Mouse (Mus musculus): ENCODE data around the gene Phf5a.

Phf5a gene

GRCm38 (mm10) chr15:81882348-81882747, 10.6 kb upstream of the Phf5a start:
- no peak for DNase-seq

- peak in 1 of 2 experiments; percentile 35 for DNase-seq
Observed at GRCm38 (mm10) chr15:81879531-81880401, 8.1 kb upstream of the Phf5a start.

DNA sequence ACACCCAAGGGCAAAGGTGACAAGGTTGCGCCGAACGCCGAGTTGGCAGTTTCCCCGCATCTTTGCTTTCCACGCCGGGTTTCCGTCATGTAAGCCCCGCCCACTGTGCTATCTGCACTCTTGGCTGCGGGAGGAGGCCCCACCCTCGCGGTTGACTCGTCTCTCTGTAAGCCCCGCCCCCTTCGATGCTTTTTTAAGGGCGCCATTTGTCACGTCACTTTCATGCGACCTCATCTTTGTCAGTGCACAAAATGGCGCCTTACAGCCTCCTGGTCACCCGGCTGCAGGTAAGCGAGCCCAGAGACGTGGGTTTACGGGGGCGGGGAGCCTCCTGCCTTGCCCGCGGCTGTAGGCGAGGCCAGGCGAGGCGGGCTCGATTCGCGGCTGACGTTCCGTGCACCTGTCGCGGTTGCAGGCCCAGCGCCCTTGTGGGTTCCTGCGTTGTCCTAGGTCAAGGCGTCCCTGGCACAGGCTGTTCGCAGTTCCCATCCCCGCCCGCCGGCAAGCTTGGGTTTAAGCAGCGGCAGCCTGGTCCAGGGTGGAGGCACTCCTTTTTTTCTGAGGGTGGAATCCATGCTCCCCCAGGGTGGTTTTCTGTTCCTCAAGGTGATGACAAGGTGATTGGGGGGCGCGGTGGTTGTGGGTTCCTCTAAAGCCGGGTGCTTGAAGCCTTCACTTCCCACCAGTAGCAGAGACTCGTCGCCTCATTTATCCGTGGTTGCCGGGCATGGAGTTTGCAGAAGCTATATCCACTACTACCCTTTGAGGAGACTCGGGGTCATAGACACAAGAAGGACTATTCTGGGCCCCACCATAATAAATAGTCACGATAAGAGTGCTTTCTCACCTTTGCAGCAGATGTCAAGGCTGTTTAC, 788 bp upstream of the Phf5a start, which contains the start of gene Aco2:
Aco2 (plus strand) TSS at position 48 of the 875 bp plus-strand sequence.
- DNase-seq = peak; percentile 99

DNA sequence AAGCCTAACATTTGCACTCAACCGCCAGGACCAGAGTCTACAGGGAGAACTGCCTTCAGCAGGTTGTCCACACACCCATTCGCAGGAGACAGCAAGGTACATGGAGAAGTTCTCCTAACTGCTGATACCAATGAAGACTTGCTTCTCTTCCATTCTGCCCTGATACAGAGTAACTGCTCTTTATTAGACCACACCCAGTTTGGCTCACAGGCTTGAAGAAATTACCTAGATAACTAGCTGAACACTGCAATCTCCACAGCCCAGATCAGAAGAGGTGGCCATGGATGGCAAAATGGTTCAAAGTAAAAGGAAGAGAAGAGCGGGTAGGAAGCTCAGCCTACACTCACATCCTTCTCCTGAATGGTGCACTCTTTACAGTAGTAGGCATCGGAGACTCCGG, 1.7 kb downstream of the Phf5a start:
- DNase-seq = no peak

- no peak for DNase-seq
Observed at GRCm38 (mm10) chr15:81864238-81864637, 7.5 kb downstream of the Phf5a start.

GRCm38 (mm10) chr15:81860471-81861135, 11.1 kb downstream of the Phf5a start:
- peak; percentile 51 to 56 for DNase-seq

DNA sequence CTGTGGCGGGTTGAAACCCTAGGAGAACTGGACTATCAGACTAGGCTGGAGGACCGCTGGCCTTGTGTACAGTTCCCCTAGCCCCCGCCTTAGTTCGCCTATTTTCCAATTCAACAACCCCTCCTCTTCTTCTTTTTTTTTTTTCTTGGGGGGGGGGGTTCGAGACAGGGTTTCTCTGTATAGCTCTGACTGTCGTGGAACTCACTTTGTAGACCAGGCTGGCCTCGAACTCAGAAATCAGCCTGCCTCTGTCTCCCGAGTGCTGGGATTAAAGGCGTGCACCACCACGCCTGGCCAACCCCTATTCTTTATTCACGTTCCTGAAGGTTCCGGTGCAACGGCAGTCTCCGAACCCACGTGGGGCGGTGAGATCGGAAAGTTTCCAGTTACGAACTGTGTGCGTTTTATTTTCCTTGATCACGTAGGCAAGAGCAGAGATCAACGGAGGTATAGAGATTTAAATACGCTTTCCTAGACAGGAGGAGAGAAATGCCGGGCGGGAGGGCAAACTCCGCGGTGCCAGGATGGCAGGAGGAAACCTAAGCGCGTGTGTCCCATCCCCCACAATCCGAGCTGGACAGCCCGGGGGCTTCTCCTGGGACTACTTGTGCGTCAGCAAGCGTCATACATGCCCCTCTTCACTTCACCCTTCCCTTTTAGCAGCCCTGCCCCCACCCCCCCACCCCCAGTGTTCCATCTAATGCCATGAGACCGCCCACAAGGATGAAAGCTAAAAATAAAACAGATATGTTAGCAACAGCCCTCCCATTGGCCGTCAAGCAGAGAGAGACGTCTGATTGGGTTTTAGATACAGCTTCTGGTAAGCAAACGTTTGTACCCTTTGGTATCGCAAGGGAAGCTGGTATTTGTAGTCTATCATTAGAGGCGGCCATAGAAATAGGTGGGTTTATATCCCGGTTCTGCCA, 12.1 kb downstream of the Phf5a start:
- DNase-seq = peak; percentile 86 to 88

GRCm38 (mm10) chr15:81858517-81859329, 13.0 kb downstream of the Phf5a start, which contains the start of gene Tob2:
Gene Tob2, minus strand, starts transcription at chr15:81858796.
- peak; percentile 79 to 80 for DNase-seq

DNA sequence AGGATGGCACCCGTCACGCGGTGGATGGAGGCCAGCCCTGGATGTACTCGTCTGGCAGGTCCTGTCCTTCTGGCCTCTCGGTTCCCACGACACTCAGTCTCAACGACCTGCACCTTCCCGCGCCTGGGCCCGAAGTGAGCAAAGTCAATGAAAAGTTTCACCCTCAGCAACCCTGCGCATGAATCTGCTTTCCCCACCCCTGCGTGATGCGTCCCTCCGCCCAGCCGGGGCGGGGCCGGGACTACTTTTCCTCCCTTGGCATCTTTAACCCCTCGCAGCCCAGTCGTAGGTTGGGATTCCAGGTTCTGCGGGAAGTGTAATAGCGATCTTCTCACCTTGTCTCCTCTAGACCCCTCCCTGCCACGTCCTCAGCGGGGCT, 13.6 kb downstream of the Phf5a start:
- DNase-seq = peak; percentile 96 to 98

GRCm38 (mm10) chr15:81857724-81858116, 14.0 kb downstream of the Phf5a start:
- no peak for DNase-seq

DNA sequence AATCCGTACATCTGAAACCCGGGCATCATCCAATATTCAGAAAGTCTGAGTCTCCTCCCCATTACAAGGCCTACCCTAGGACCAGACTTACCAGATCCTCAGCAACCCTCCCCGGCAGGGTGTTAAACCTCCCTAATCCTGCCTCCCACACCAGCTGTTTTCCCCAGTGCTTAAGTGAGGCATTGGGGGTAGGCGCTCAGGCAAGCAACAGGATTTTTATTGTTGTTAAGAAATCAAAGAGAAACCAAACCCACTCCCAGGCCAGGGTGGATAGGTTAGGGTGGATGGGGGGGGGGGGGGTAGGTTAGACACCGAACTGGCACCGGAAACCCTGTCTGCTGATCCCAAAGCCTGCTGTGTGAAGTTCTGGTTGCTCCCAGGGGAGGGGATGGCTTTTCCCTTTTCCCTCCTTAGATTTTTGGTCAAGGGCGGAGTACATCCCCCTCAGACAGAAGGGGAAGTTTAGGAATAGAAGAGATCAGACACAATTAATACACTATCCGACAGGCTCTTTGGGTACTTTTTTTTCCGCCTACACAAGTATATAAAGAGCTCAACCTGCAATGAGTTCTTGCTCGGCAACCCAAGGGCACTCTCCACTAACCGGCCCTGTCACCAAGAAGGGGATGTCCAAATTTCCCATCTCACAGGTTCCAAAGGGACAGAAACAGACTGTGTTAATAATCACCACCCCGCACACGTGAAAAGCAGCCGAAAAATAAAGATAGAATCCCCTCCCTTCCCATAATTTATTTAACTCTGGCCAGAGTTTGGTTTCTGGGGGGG, 14.6 kb downstream of the Phf5a start:
- peak; percentile 47 to 54 for DNase-seq

DNA sequence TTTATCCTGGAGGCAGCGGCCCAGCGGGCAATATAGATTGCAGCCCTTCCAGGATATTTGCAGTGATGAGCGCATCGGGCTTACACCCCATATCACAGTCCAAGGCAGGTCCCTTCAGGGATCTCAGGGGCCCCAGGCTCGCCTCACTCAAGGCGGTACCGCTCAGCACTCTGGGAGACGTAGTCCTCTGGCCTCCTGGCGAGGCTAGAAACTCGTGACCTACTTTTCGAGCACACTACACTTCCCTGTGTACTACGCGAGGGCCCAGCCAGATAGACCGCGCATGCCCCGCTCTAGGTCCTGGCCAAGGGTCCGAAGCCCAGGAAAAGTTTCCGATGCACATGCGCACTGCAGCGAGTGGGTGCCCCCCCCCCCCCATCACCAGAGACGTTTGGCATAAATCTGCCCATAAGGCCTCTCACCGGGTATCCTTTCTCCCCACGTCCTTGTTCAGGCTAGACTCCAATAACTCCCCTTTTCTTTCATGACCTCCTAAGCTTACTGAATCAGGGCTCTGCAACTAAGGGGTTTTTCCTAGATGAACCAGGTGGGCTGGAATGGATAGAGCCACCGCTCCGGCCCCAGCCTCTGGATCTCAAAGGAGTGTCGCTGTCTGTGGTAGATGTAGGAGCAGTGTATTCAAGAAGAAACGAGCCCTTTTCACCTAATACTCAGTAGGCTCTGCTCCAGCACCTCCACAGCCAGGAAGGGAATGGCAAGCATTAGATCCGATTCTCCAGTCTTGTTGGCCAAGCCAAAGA, 15.5 kb downstream of the Phf5a start:
- peak; percentile 90 to 94 for DNase-seq

GRCm38 (mm10) chr15:81853081-81853480, 18.6 kb downstream of the Phf5a start:
- DNase-seq = no peak

GRCm38 (mm10) chr15:81852411-81853000, 19.2 kb downstream of the Phf5a start:
- DNase-seq = peak; percentile 53 to 59

DNA sequence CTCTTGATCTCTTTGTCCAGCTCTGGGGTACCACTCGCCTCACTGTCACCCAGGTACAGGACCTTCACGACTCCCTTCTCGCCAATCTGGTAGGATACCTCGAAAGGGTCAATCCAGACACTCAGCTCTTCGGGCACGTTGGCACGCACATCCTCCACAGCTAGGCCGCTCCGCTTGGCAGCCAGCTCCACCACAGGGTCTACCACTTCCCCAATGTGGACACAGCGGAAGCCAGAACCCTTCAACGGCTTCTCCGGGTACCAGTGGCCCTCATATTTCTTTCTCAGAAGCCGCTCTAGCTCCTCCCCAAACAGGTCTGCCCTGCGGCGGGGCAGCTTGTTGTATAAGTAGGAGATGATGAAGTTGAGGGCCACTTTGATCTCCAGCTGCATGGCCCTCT, 20.3 kb downstream of the Phf5a start:
- no peak for DNase-seq

DNA sequence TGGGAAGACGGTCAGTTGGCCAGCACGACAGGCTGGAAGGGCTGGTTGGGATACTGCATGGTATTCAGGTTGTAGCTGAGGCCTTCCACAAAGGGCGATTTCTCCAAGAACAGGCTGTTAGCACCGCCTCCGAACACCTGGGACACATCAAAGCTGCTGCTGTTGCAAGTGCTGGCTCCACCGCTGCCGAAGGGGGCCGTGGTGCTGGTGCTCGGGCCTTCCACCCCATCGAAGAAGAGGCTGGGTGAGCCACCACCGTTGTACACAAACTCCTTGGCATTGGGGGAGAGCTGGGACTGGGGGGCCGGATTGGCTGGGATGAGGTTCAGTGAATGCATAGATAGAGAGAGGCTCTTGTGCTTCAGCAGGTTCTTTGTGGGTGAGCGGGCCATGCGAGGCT, 21.0 kb downstream of the Phf5a start:
- peak in 1 of 2 experiments; percentile 30 for DNase-seq

- DNase-seq = peak; percentile 79 to 80
Observed at GRCm38 (mm10) chr15:81849104-81849503, 22.6 kb downstream of the Phf5a start.

DNA sequence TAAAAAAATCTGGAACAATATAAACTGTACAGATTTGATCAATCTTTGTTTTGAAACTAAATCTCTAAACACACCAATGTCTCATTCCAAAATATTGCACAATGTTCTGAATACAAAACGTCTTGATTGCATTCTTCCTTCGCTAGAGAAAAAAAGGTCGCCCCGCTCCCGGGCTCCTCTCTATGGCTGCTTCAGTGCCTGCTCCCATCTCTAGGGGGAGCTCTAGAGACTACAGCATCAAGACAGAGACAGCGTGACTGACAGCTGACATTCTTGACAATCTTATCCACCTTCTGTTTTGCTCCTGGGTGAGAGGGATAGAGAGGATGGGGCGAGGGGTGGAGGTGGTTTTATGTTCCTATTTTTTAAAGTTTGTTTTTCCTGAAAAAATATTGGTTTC, 23.4 kb downstream of the Phf5a start:
- peak; percentile 57 to 74 for DNase-seq

GRCm38 (mm10) chr15:81847861-81848260, 23.9 kb downstream of the Phf5a start:
- no peak for DNase-seq
